Mouse (Mus musculus) neural tube, embryonic 15.5 days (tissue): ENCODE results near the gene Defa35. TPM values are rescaled to one million over a fixed set of nuclear protein-coding genes. Genes with fewer than 3 reads are reported as not detected.
"Not testable (repeated sequence)": the region's sequence is repeated elsewhere in the genome, so short reads cannot be mapped to it uniquely, and the experiment has no call there.

Source experiments
- ATAC-seq: fragments of 200-750 bp; cut with Nextera tagmentation; 2 replicates; pipeline ENCODE4 v1.8.0; 2017; ENCODE audit warnings: mild to moderate bottlenecking, moderate TSS enrichment, moderate library complexity; ENCODE audit not compliant: low FRiP score
- H3K27ac ChIP-seq: fragments of 300-500 bp; sonication (generic); replicated peaks from 2 replicates; pipeline ENCODE4 v1.5.1; 2015; ENCODE audit warnings: mild to moderate bottlenecking, inconsistent platforms
- H3K27me3 ChIP-seq: fragments of 300-500 bp; sonication (generic); replicated peaks from 2 replicates; pipeline ENCODE4 v1.6.1; 2015; ENCODE audit warnings: inconsistent platforms
- H3K36me3 ChIP-seq: fragments of 300-500 bp; sonication (generic); 2 replicates; pipeline ENCODE4 v1.6.1; 2015; ENCODE audit warnings: inconsistent platforms
- H3K4me1 ChIP-seq: fragments of 300-500 bp; sonication (generic); 2 replicates; pipeline ENCODE4 v1.6.1; 2015; ENCODE audit warnings: inconsistent platforms
- H3K4me2 ChIP-seq: fragments of 300-500 bp; sonication (generic); 2 replicates; pipeline ENCODE4 v1.6.1; 2015; ENCODE audit warnings: inconsistent platforms, mild to moderate bottlenecking, moderate library complexity
- H3K4me3 ChIP-seq: fragments of 300-500 bp; sonication (generic); replicated peaks from 2 replicates; pipeline ENCODE4 v1.5.1; 2015; ENCODE audit warnings: mild to moderate bottlenecking, inconsistent platforms
- H3K9ac ChIP-seq: fragments of 300-500 bp; sonication (generic); replicated peaks from 2 replicates; pipeline ENCODE4 v1.6.1; 2015; ENCODE audit warnings: mild to moderate bottlenecking, inconsistent platforms
- H3K9me3 ChIP-seq: fragments of 300-500 bp; sonication (generic); replicated peaks from 2 replicates; pipeline ENCODE4 v1.6.1; 2016; ENCODE audit warnings: inconsistent platforms
- WGBS: fragments of 180-500 bp; shearing (Covaris S2); methylation state at CpG from one replicate; pipeline ENCODE4 v1.1.7; 2015; ENCODE audit warnings: mixed read lengths; 5-methylcytosine and 5-hydroxymethylcytosine counted together
- polyA plus RNA-seq: library from polyadenylated mRNA; unstranded; fragments of >200 nt; fragmentation: Nextera tagmentation; extraction: Ambion mirVana; gene quantifications from 2 replicates; pipeline ENCODE4 v1.2.1, GENCODE M21; 2015

Defa35 gene
- not detected in 2 replicates for polyA plus RNA-seq

DNA sequence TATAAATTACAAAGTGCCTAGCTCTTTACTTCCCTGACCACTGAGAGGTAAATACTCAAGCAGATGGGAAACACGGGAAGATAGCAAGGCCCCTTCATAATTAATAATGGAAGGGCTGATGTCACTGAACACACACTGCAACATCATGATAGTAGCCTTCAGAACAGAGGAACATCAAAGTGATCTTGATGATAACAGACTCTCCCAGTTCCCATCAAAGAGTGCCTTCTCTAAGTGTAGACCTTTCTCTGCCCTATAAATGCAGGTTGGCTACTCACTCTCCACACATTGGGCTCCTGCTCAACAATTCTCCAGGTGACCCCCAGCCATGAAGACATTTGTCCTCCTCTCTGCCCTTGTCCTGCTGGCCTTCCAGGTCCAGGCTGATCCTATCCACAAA lies at the start of gene Defa35:
Gene Defa35, plus strand, starts transcription at position 301 of the 400 bp plus-strand sequence.
- not testable (repeated sequence) for H3K27me3 ChIP-seq, H3K36me3 ChIP-seq, H3K4me2 ChIP-seq, H3K4me1 ChIP-seq, H3K4me3 ChIP-seq, H3K27ac ChIP-seq, H3K9me3 ChIP-seq, H3K9ac ChIP-seq, ATAC-seq
- 92% methylated on average over 1 of the region's 1 CpGs for WGBS

DNA sequence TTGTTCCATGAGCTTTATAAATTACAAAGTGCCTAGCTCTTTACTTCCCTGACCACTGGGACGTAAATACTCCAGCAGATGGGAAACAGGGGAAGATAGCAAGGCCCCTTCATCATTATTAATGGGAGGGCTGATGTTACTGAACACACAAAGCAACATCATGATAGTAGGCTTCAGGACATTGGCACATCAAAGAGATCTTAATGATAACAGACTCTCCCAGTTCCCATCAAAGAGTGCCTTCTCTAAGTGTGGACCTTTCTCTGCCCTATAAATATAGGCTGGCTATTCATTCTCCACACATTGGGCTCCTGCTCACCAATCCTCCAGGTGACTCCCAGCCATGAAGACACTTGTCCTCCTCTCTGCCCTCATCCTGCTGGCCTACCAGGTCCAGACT lies 39.6 kb upstream of the Defa35 start, which contains the start of gene Defa21:
Gene Defa21, plus strand, starts transcription at position 301 of the 400 bp plus-strand sequence.
- H3K4me2 ChIP-seq, H3K36me3 ChIP-seq, ATAC-seq, H3K27ac ChIP-seq, H3K27me3 ChIP-seq, H3K4me3 ChIP-seq, H3K4me1 ChIP-seq, H3K9me3 ChIP-seq, H3K9ac ChIP-seq: not testable (repeated sequence)
- no CpG with 5 or more reads among the region's 1 CpGs for WGBS

DNA sequence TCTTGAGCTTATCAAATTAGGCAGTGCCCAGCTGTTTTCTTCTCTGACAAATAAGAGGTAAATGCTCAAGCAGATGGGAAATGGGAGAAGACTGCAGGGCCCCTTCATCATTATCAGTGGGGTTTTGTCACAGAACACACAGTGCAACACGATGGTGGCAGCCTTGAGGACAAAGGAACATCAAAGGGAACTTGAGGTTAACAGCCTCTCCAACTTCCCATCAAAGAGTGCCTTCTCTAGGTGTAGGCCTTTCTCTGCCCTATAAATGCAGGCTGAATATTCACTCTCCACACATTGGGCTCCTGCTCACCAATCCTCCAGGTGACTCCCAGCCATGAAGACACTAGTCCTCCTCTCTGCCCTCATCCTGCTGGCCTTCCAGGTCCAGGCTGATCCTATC lies 10.1 kb upstream of the Defa35 start, which contains the start of gene Defa23:
Gene Defa23, plus strand, starts transcription at position 301 of the 400 bp plus-strand sequence.
- ATAC-seq, H3K4me2 ChIP-seq, H3K27ac ChIP-seq, H3K27me3 ChIP-seq, H3K4me1 ChIP-seq, H3K36me3 ChIP-seq, H3K9ac ChIP-seq, H3K9me3 ChIP-seq, H3K4me3 ChIP-seq: not testable (repeated sequence)
- no CpG with 5 or more reads among the region's 1 CpGs for WGBS

DNA sequence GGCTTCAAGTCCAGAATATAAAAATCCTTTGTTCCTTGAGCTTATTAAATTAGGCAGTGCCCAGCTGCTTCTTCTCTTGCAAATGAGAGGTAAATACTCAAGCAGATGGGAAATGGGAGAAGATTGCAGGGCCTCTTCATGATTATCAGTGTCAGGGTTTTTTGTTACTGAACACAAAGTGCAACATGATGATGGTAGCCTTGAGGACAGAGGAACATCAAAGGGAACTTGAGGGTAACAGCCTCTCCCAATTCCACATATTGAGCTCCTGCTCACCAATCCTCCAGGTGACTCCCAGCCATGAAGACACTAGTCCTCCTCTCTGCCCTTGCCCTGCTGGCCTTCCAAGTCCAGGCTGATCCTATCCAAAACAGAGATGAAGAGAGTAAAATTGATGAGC lies 19.3 kb downstream of the Defa35 start, which contains the start of gene Defa25:
Gene Defa25, plus strand, starts transcription at position 301 of the 400 bp plus-strand sequence.
- not testable (repeated sequence) for H3K9me3 ChIP-seq, H3K4me2 ChIP-seq, H3K4me3 ChIP-seq, H3K27ac ChIP-seq, H3K4me1 ChIP-seq, H3K9ac ChIP-seq, H3K27me3 ChIP-seq, H3K36me3 ChIP-seq, ATAC-seq

GRCm38 (mm10) chr8:21093106-21093505 lies 28.3 kb downstream of the Defa35 start:
- H3K9ac ChIP-seq = no peak overlapping the region
- H3K9me3 ChIP-seq = 0 out of 2 replicates have a peak, but pooled peaks cover 3% of the 10 kb centered on the region
- no peak for ATAC-seq
- no peaks in the 10 kb centered on the region for H3K4me1 ChIP-seq
- no peak overlapping the region for H3K27ac ChIP-seq
- H3K4me2 ChIP-seq = no peak overlapping the region
- H3K4me3 ChIP-seq = no peak overlapping the region
- H3K36me3 ChIP-seq = no peaks in the 10 kb centered on the region
- no peaks in the 10 kb centered on the region for H3K27me3 ChIP-seq
- 45% methylated on average over 4 of the region's 4 CpGs for WGBS

GRCm38 (mm10) chr8:21095950-21096349 lies 31.1 kb downstream of the Defa35 start, which contains the start of gene Gm14851:
Gene Gm14851 (minus strand): TSS chr8:21096050.
- not testable (repeated sequence) for H3K9me3 ChIP-seq, H3K36me3 ChIP-seq, H3K27me3 ChIP-seq, H3K4me3 ChIP-seq, H3K27ac ChIP-seq, H3K9ac ChIP-seq, ATAC-seq, H3K4me2 ChIP-seq, H3K4me1 ChIP-seq
- WGBS = no CpG with 5 or more reads among the region's 2 CpGs

Other genes starting within 250 kb of the Defa35 start
- not detected in 2 replicates for gene Defb33, start 172.4 kb upstream of the Defa35 start, polyA plus RNA-seq
- not detected in 2 replicates for gene Gm15056, start 162.4 kb upstream of the Defa35 start, polyA plus RNA-seq
- not detected in 2 replicates for gene Gm6040, start 143.0 kb upstream of the Defa35 start, polyA plus RNA-seq
- gene AY761185, start 120.3 kb upstream of the Defa35 start, polyA plus RNA-seq = not detected in 2 replicates
- gene Defa21, start 39.5 kb upstream of the Defa35 start, polyA plus RNA-seq = not detected in 2 replicates
- not detected in 2 replicates for gene Defa23, start 10.0 kb upstream of the Defa35 start, polyA plus RNA-seq
- not detected in 2 replicates for gene Defa25, start 19.4 kb downstream of the Defa35 start, polyA plus RNA-seq
- not detected in 2 replicates for gene Gm14851, start 31.0 kb downstream of the Defa35 start, polyA plus RNA-seq
- not detected in 2 replicates for gene Defa30, start 69.6 kb downstream of the Defa35 start, polyA plus RNA-seq
- gene Defa22, start 97.2 kb downstream of the Defa35 start, polyA plus RNA-seq = not detected in 2 replicates
- gene Defa31, start 126.6 kb downstream of the Defa35 start, polyA plus RNA-seq = not detected in 2 replicates
- gene Gm15293, start 136.5 kb downstream of the Defa35 start, polyA plus RNA-seq = not detected in 2 replicates
- not detected in 2 replicates for gene Gm15292, start 184.7 kb downstream of the Defa35 start, polyA plus RNA-seq